26 mouse cellular contexts compared by ENCODE assay signal in the genomic region with DNA sequence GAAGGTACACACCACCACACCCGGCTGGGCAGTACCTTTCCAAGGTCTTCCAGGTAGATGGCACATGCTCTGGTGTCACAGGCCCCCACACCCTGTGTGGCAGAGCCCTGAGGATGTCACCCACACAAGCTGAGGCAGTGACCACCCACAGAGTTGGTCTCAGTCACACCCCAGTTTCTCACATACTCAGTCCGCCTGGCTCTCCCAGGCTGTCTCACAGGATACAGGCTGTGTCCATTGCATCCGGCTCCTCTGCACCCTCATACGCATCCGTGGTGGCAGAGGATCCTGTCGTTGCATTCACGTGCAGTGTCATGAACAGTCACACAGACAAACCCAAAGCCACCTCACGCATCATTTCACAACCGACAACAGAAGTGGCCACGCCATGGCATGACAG. TPM values are rescaled to one million over a fixed set of nuclear protein-coding genes. Genes with fewer than 3 reads are reported as not detected.
DNase-seq lines count a peak whose midpoint lies in the region; ATAC-seq lines count a peak whose summit lies in the region.
"Had no signal": no experiment of that assay in that cellular context is flagged by ENCODE, and none has a peak within 500 bp of the region (broad histone marks: within the 10 kb centered on the region; RNA-seq: fewer than 3 reads in every experiment).

No protein-coding gene starts in this region.

- H3K4me1 ChIP-seq in heart, embryonic 13.5 days = peaks cover 79% of the 10 kb centered on the region
- H3K4me1 ChIP-seq in heart, embryonic 10.5 days = peaks cover 86% of the 10 kb centered on the region
- peaks cover 66% of the 10 kb centered on the region for H3K4me1 ChIP-seq in lung, embryonic 16.5 days (replicated peaks; ENCODE audit: control insufficient read depth, insufficient read depth, low read length)
- peaks cover 64% of the 10 kb centered on the region for H3K4me1 ChIP-seq in embryonic facial prominence, embryonic 14.5 days (ENCODE audit: control insufficient read depth, insufficient read depth, low read length)
- H3K4me1 ChIP-seq in stomach, embryonic 14.5 days (ENCODE audit: control insufficient read depth, insufficient read depth, low read length) = peaks cover 78% of the 10 kb centered on the region
- H3K4me1 ChIP-seq in neural tube, embryonic 15.5 days = peaks cover 50% of the 10 kb centered on the region

- no peaks in the 10 kb centered on the region for H3K36me3 ChIP-seq in heart, embryonic 13.5 days
- H3K36me3 ChIP-seq in heart, embryonic 10.5 days = peaks cover 3% of the 10 kb centered on the region; the same call in 1 of the 2 replicates
- 0 out of 2 replicates have a peak, but pooled peaks cover 2% of the 10 kb centered on the region for H3K36me3 ChIP-seq in lung, embryonic 16.5 days (ENCODE audit: control insufficient read depth, insufficient read depth, low read length)
- H3K36me3 ChIP-seq in embryonic facial prominence, embryonic 14.5 days (ENCODE audit: control insufficient read depth, insufficient read depth, low read length) = no peaks in the 10 kb centered on the region
- H3K36me3 ChIP-seq in stomach, embryonic 14.5 days (ENCODE audit: control insufficient read depth, insufficient read depth, low read length) = peaks cover 7% of the 10 kb centered on the region; the same call in 1 of the 2 replicates
- H3K36me3 ChIP-seq in neural tube, embryonic 15.5 days = no peaks in the 10 kb centered on the region
- H3K36me3 ChIP-seq: heart, embryonic 15.5 days; hindbrain, embryonic 15.5 days; midbrain, embryonic 13.5 days; neural tube, embryonic 13.5 days had no signal

- peaks cover 8% of the 10 kb centered on the region for H3K27me3 ChIP-seq in heart, embryonic 13.5 days (replicated peaks)
- peaks cover 23% of the 10 kb centered on the region for H3K27me3 ChIP-seq in heart, embryonic 10.5 days (ENCODE audit: insufficient read depth, poor library complexity, severe bottlenecking)
- no peaks in the 10 kb centered on the region for H3K27me3 ChIP-seq in lung, embryonic 16.5 days (ENCODE audit: control insufficient read depth, insufficient read depth, low read depth, low read length)
- no peaks in the 10 kb centered on the region for H3K27me3 ChIP-seq in embryonic facial prominence, embryonic 14.5 days (replicated peaks; ENCODE audit: control insufficient read depth, insufficient read depth, low read length)
- H3K27me3 ChIP-seq in stomach, embryonic 14.5 days (ENCODE audit: control insufficient read depth, insufficient read depth, low read length) = no peaks in the 10 kb centered on the region
- H3K27me3 ChIP-seq in neural tube, embryonic 15.5 days (replicated peaks) = peaks cover 29% of the 10 kb centered on the region
- H3K27me3 ChIP-seq: Patski had no signal

- H3K4me2 ChIP-seq in heart, embryonic 13.5 days = peak overlapping the region; percentile 91; the same call in 1 of the 2 replicates
- peak overlapping the region; percentile 15; the same call in 1 of the 2 replicates for H3K4me2 ChIP-seq in lung, embryonic 16.5 days (ENCODE audit: low read depth, low read length)
- peak overlapping the region; percentile 90 for H3K4me2 ChIP-seq in embryonic facial prominence, embryonic 14.5 days (ENCODE audit: low read depth, low read length)
- peak overlapping the region; percentile 76; the same call in 1 of the 2 replicates for H3K4me2 ChIP-seq in stomach, embryonic 14.5 days (replicated peaks; ENCODE audit: low read depth, low read length)
- no peak overlapping the region for H3K4me2 ChIP-seq in neural tube, embryonic 15.5 days
- H3K4me2 ChIP-seq: hindbrain, embryonic 15.5 days; midbrain, embryonic 13.5 days had no signal

- no peaks in the 10 kb centered on the region for H3K9me3 ChIP-seq in heart, embryonic 13.5 days
- H3K9me3 ChIP-seq in heart, embryonic 10.5 days = no peaks in the 10 kb centered on the region
- no peaks in the 10 kb centered on the region for H3K9me3 ChIP-seq in lung, embryonic 16.5 days (ENCODE audit: control insufficient read depth, low read length)
- no peaks in the 10 kb centered on the region for H3K9me3 ChIP-seq in embryonic facial prominence, embryonic 14.5 days (ENCODE audit: control insufficient read depth, low read length)
- no peaks in the 10 kb centered on the region for H3K9me3 ChIP-seq in stomach, embryonic 14.5 days (ENCODE audit: control insufficient read depth, low read depth, low read length)
- no peaks in the 10 kb centered on the region for H3K9me3 ChIP-seq in neural tube, embryonic 15.5 days (replicated peaks)
- H3K9me3 ChIP-seq: heart, embryonic 15.5 days; hindbrain, embryonic 15.5 days; midbrain, embryonic 13.5 days; neural tube, embryonic 13.5 days had no signal

- WGBS in heart, embryonic 13.5 days = 83% methylated on average over 10 of the region's 10 CpGs
- 79% methylated on average over 10 of the region's 10 CpGs for WGBS in heart, embryonic 10.5 days
- 59% methylated on average over 10 of the region's 10 CpGs for WGBS in lung, embryonic 16.5 days
- 86% methylated on average over 10 of the region's 10 CpGs for WGBS in embryonic facial prominence, embryonic 14.5 days
- WGBS in stomach, embryonic 14.5 days = 80% methylated on average over 10 of the region's 10 CpGs
- WGBS in neural tube, embryonic 15.5 days = 81% methylated on average over 10 of the region's 10 CpGs

- no peak overlapping the region for H3K27ac ChIP-seq in heart, embryonic 13.5 days (replicated peaks)
- no peak overlapping the region for H3K27ac ChIP-seq in heart, embryonic 10.5 days
- H3K27ac ChIP-seq in lung, embryonic 16.5 days (ENCODE audit: low read length) = no peak overlapping the region; the same call in 1 of the 2 replicates
- H3K27ac ChIP-seq in embryonic facial prominence, embryonic 14.5 days (replicated peaks; ENCODE audit: low read depth, low read length) = 0 out of 2 replicates have a peak overlapping the region, but pooled peaks have one; percentile 10
- H3K27ac ChIP-seq in stomach, embryonic 14.5 days (ENCODE audit: low read length) = 0 out of 2 replicates have a peak overlapping the region, but pooled peaks have one; percentile 10
- H3K27ac ChIP-seq in neural tube, embryonic 15.5 days (replicated peaks) = no peak overlapping the region
- H3K27ac ChIP-seq: hindbrain, embryonic 15.5 days; liver, embryonic 14.5 days; macrophage; midbrain, embryonic 13.5 days; neural tube, embryonic 13.5 days had no signal

- H3K9ac ChIP-seq in heart, embryonic 13.5 days = peak overlapping the region; percentile 28; the same call in 1 of the 2 replicates
- H3K9ac ChIP-seq in lung, embryonic 16.5 days (ENCODE audit: low read length) = peak overlapping the region; percentile 32
- H3K9ac ChIP-seq in embryonic facial prominence, embryonic 14.5 days (ENCODE audit: low read depth, low read length) = no peak overlapping the region; the same call in 1 of the 2 replicates
- H3K9ac ChIP-seq in stomach, embryonic 14.5 days (replicated peaks; ENCODE audit: low read depth, low read length) = no peak overlapping the region
- no peak overlapping the region for H3K9ac ChIP-seq in neural tube, embryonic 15.5 days (replicated peaks)
- H3K9ac ChIP-seq: heart, embryonic 15.5 days; hindbrain, embryonic 15.5 days; liver, embryonic 14.5 days had no signal

- no peak for ATAC-seq in heart, embryonic 13.5 days (ENCODE audit: extremely low read depth, insufficient number of reproducible peaks, low FRiP score, low TSS enrichment)
- no peak for ATAC-seq in lung, embryonic 16.5 days (ENCODE audit: low read depth)
- ATAC-seq in embryonic facial prominence, embryonic 14.5 days (ENCODE audit: low read depth) = no peak
- no peak for ATAC-seq in stomach, embryonic 14.5 days (ENCODE audit: insufficient number of reproducible peaks, insufficient read depth, low FRiP score, low read depth)
- no peak for ATAC-seq in neural tube, embryonic 15.5 days (ENCODE audit: low FRiP score)
- ATAC-seq: CD4-positive, CD25-positive, alpha-beta regulatory T cell, adult 4 months; midbrain, embryonic 13.5 days; Patski had no signal

- DNase-seq in heart, embryonic 10.5 days (ENCODE audit: low spot score) = no peak
- DNase-seq in lung, postnatal 25 days (ENCODE audit: low spot score) = no peak
- no peak for DNase-seq in embryonic facial prominence, embryonic 14.5 days (ENCODE audit: low spot score)
- no peak for DNase-seq in retina, embryonic 14.5 days (ENCODE audit: low spot score)
- DNase-seq: adrenal gland, adult 8-10 months; cerebellum, adult 9-10 months; gastrocnemius, adult 2 months; heart, postnatal 4 days; kidney, adult 11 months; kidney, postnatal 10 days; right cerebral cortex, postnatal 14 days; spleen, adult 18-20 months; thymus, postnatal 25 days had no signal

- H3K4me3 ChIP-seq in heart, embryonic 13.5 days = no peak overlapping the region
- no peak overlapping the region for H3K4me3 ChIP-seq in heart, embryonic 10.5 days
- no peak overlapping the region for H3K4me3 ChIP-seq in lung, embryonic 16.5 days (ENCODE audit: low read length)
- H3K4me3 ChIP-seq in embryonic facial prominence, embryonic 14.5 days (ENCODE audit: low read depth, low read length) = no peak overlapping the region
- H3K4me3 ChIP-seq in stomach, embryonic 14.5 days (ENCODE audit: low read depth, low read length) = no peak overlapping the region
- no peak overlapping the region for H3K4me3 ChIP-seq in neural tube, embryonic 15.5 days (replicated peaks)
- H3K4me3 ChIP-seq: hindbrain, embryonic 15.5 days; midbrain, embryonic 13.5 days; neural tube, embryonic 13.5 days had no signal

RNA-seq across cellular contexts. Expression of a gene that starts 3.3 kb away (rescaled TPM):
- 5.9 and 7.3 TPM in 2 replicates for polyA plus RNA-seq in heart, embryonic 13.5 days (2015; fragmentation: Nextera tagmentation; extraction: Ambion mirVana)
- 6.3 and 6.5 TPM in 2 replicates for polyA plus RNA-seq in heart, embryonic 10.5 days (2016; fragmentation: Nextera tagmentation; extraction: Ambion mirVana)
- 11.6 and 12.4 TPM in 2 replicates for polyA plus RNA-seq in lung, embryonic 16.5 days (2015; fragmentation: Nextera tagmentation; extraction: Ambion mirVana)
- 11.3 and 12.0 TPM in 2 replicates for polyA plus RNA-seq in embryonic facial prominence, embryonic 14.5 days (2014; fragmentation: Nextera tagmentation; extraction: Ambion mirVana)
- 15.7 and 16.0 TPM in 2 replicates for polyA plus RNA-seq in stomach, embryonic 14.5 days (2014; fragmentation: Nextera tagmentation; extraction: Ambion mirVana)
- polyA plus RNA-seq in neural tube, embryonic 15.5 days (2015; fragmentation: Nextera tagmentation; extraction: Ambion mirVana) = 1.5 and 3.2 TPM in 2 replicates
- polyA plus RNA-seq: CD4-positive, CD25-positive, alpha-beta regulatory T cell, adult 4 months; macrophage had no signal

RNA-seq across cellular contexts. Expression of a gene that starts 17.7 kb away (rescaled TPM):
- 4.1 TPM in 2 replicates for polyA plus RNA-seq in heart, embryonic 13.5 days (2015; fragmentation: Nextera tagmentation; extraction: Ambion mirVana)
- 5.0 and 5.7 TPM in 2 replicates for polyA plus RNA-seq in heart, embryonic 10.5 days (2016; fragmentation: Nextera tagmentation; extraction: Ambion mirVana)
- polyA plus RNA-seq in lung, embryonic 16.5 days (2015; fragmentation: Nextera tagmentation; extraction: Ambion mirVana) = 7.6 and 9.3 TPM in 2 replicates
- polyA plus RNA-seq in embryonic facial prominence, embryonic 14.5 days (2014; fragmentation: Nextera tagmentation; extraction: Ambion mirVana) = 3.9 and 6.0 TPM in 2 replicates
- polyA plus RNA-seq in stomach, embryonic 14.5 days (2014; fragmentation: Nextera tagmentation; extraction: Ambion mirVana) = 5.2 and 6.6 TPM in 2 replicates
- 1.1 and 1.5 TPM in 2 replicates for polyA plus RNA-seq in neural tube, embryonic 15.5 days (2015; fragmentation: Nextera tagmentation; extraction: Ambion mirVana)
- polyA plus RNA-seq: cortical plate, adult 2 months; macrophage; Patski had no signal

RNA-seq across cellular contexts. Expression of a gene that starts 19.1 kb away (rescaled TPM):
- polyA plus RNA-seq in heart, embryonic 13.5 days (2015; fragmentation: Nextera tagmentation; extraction: Ambion mirVana) = 389 and 419 TPM in 2 replicates
- polyA plus RNA-seq in heart, embryonic 10.5 days (2016; fragmentation: Nextera tagmentation; extraction: Ambion mirVana) = 345 and 365 TPM in 2 replicates
- polyA plus RNA-seq in lung, embryonic 16.5 days (2015; fragmentation: Nextera tagmentation; extraction: Ambion mirVana) = 615 and 635 TPM in 2 replicates
- polyA plus RNA-seq in embryonic facial prominence, embryonic 14.5 days (2014; fragmentation: Nextera tagmentation; extraction: Ambion mirVana) = 800 and 852 TPM in 2 replicates
- 797 and 911 TPM in 2 replicates for polyA plus RNA-seq in stomach, embryonic 14.5 days (2014; fragmentation: Nextera tagmentation; extraction: Ambion mirVana)
- polyA plus RNA-seq in neural tube, embryonic 15.5 days (2015; fragmentation: Nextera tagmentation; extraction: Ambion mirVana) = 329 and 387 TPM in 2 replicates

RNA-seq across cellular contexts. Expression of a gene that starts 34.0 kb away (rescaled TPM):
- 19.3 and 22.2 TPM in 2 replicates for polyA plus RNA-seq in heart, embryonic 13.5 days (2015; fragmentation: Nextera tagmentation; extraction: Ambion mirVana)
- 25.8 and 30.6 TPM in 2 replicates for polyA plus RNA-seq in heart, embryonic 10.5 days (2016; fragmentation: Nextera tagmentation; extraction: Ambion mirVana)
- 22.1 and 32.4 TPM in 2 replicates for polyA plus RNA-seq in lung, embryonic 16.5 days (2015; fragmentation: Nextera tagmentation; extraction: Ambion mirVana)
- polyA plus RNA-seq in embryonic facial prominence, embryonic 14.5 days (2014; fragmentation: Nextera tagmentation; extraction: Ambion mirVana) = 26.1 and 30.6 TPM in 2 replicates
- polyA plus RNA-seq in stomach, embryonic 14.5 days (2014; fragmentation: Nextera tagmentation; extraction: Ambion mirVana) = 26.5 and 29.9 TPM in 2 replicates
- 26.3 and 30.3 TPM in 2 replicates for polyA plus RNA-seq in neural tube, embryonic 15.5 days (2015; fragmentation: Nextera tagmentation; extraction: Ambion mirVana)

Comparison
In these comparisons a context has a peak if more than half of its experiments do, and no peak if none do; other contexts are left out.
1. H3K27ac ChIP-seq: peak in embryonic facial prominence, embryonic 14.5 days (single experiment) and stomach, embryonic 14.5 days (single experiment); none in heart, embryonic 13.5 days (single experiment), heart, embryonic 10.5 days (single experiment), lung, embryonic 16.5 days (single experiment) and neural tube, embryonic 15.5 days (single experiment).
2. H3K9ac ChIP-seq: peak in heart, embryonic 13.5 days (single experiment) and lung, embryonic 16.5 days (single experiment); none in embryonic facial prominence, embryonic 14.5 days (single experiment), stomach, embryonic 14.5 days (single experiment) and neural tube, embryonic 15.5 days (single experiment).